In genomic region chr2:132922076-132922873, GRCm38 (mm10) we compare ENCODE assay signal across 24 mouse cellular contexts. TPM values are rescaled to one million over a fixed set of nuclear protein-coding genes. Genes with fewer than 3 reads are reported as not detected.
A peak's percentile ranks its signal among the peaks of the same experiment; 100 is the strongest.
DNase-seq lines count a peak whose midpoint lies in the region; ATAC-seq and TF ChIP-seq lines count a peak whose summit lies in the region.
"Had no signal": no experiment of that assay in that cellular context is flagged by ENCODE, and none has a peak within 500 bp of the region (broad histone marks: within the 10 kb centered on the region; RNA-seq: fewer than 3 reads in every experiment).

No protein-coding gene starts in this region.

- H3K4me2 ChIP-seq in intestine, embryonic 14.5 days (ENCODE audit: low read length), result no peak overlapping the region
- H3K4me2 ChIP-seq in intestine, postnatal 0 days (replicated peaks; ENCODE audit: low read depth), result no peak overlapping the region; the same call in 1 of the 2 replicates
- H3K4me2 ChIP-seq in stomach, embryonic 14.5 days (replicated peaks; ENCODE audit: low read depth, low read length), result no peak overlapping the region
- no peak overlapping the region for H3K4me2 ChIP-seq in midbrain, embryonic 13.5 days (replicated peaks)
- H3K4me2 ChIP-seq: embryonic facial prominence, embryonic 12.5 days; heart, embryonic 15.5 days; limb, embryonic 15.5 days; neural tube, embryonic 13.5 days had no signal

- no peak overlapping the region for H3K9ac ChIP-seq in intestine, embryonic 14.5 days (ENCODE audit: low read length)
- H3K9ac ChIP-seq in intestine, postnatal 0 days (ENCODE audit: low read depth, low read length), result no peak overlapping the region
- H3K9ac ChIP-seq in stomach, embryonic 14.5 days (replicated peaks; ENCODE audit: low read depth, low read length), result no peak overlapping the region
- H3K9ac ChIP-seq in midbrain, embryonic 13.5 days (replicated peaks), result no peak overlapping the region
- H3K9ac ChIP-seq: embryonic facial prominence, embryonic 12.5 days; heart, embryonic 15.5 days; limb, embryonic 15.5 days; liver, postnatal 0 days; neural tube, embryonic 13.5 days had no signal

- ATAC-seq in intestine, embryonic 14.5 days (replicated peaks; ENCODE audit: low FRiP score, low TSS enrichment, low read depth), result peak; percentile 84
- ATAC-seq in intestine, postnatal 0 days, result peak; percentile 81
- ATAC-seq in stomach, embryonic 14.5 days (ENCODE audit: insufficient number of reproducible peaks, insufficient read depth, low FRiP score, low read depth), result peak; percentile 82
- no peak for ATAC-seq in midbrain, embryonic 13.5 days
- ATAC-seq: forebrain, embryonic 14.5 days; hindbrain, embryonic 16.5 days had no signal

- WGBS in intestine, embryonic 14.5 days, result 66% methylated on average over 9 of the region's 9 CpGs
- WGBS in intestine, postnatal 0 days, result 33% methylated on average over 9 of the region's 9 CpGs
- WGBS in stomach, embryonic 14.5 days, result 61% methylated on average over 9 of the region's 9 CpGs
- 73% methylated on average over 9 of the region's 9 CpGs for WGBS in midbrain, embryonic 13.5 days

- intact Hi-C loops in left cerebral cortex, postnatal 25 days (cut with DNase I), result no loop called here

- H3K27me3 ChIP-seq in intestine, embryonic 14.5 days (replicated peaks; ENCODE audit: control insufficient read depth, insufficient read depth, low read length), result no peaks in the 10 kb centered on the region
- H3K27me3 ChIP-seq in intestine, postnatal 0 days (replicated peaks; ENCODE audit: control insufficient read depth, insufficient read depth, low read length), result no peaks in the 10 kb centered on the region
- H3K27me3 ChIP-seq in stomach, embryonic 14.5 days (ENCODE audit: control insufficient read depth, insufficient read depth, low read length), result no peaks in the 10 kb centered on the region
- no peaks in the 10 kb centered on the region for H3K27me3 ChIP-seq in midbrain, embryonic 13.5 days
- H3K27me3 ChIP-seq: embryonic facial prominence, embryonic 12.5 days; heart, embryonic 15.5 days; limb, embryonic 15.5 days; neural tube, embryonic 13.5 days had no signal

- H3K9me3 ChIP-seq in intestine, embryonic 14.5 days (ENCODE audit: control insufficient read depth, low read length), result no peaks in the 10 kb centered on the region
- H3K9me3 ChIP-seq in intestine, postnatal 0 days (ENCODE audit: control insufficient read depth), result no peaks in the 10 kb centered on the region
- no peaks in the 10 kb centered on the region for H3K9me3 ChIP-seq in stomach, embryonic 14.5 days (ENCODE audit: control insufficient read depth, low read depth, low read length)
- H3K9me3 ChIP-seq in midbrain, embryonic 13.5 days, result no peaks in the 10 kb centered on the region
- H3K9me3 ChIP-seq: embryonic facial prominence, embryonic 12.5 days; heart, embryonic 15.5 days; limb, embryonic 15.5 days; neural tube, embryonic 13.5 days had no signal

- H3K4me1 ChIP-seq in intestine, embryonic 14.5 days (replicated peaks; ENCODE audit: control insufficient read depth, insufficient read depth, low read length), result no peaks in the 10 kb centered on the region
- H3K4me1 ChIP-seq in intestine, postnatal 0 days (replicated peaks; ENCODE audit: control insufficient read depth, insufficient read depth, low read length), result peaks cover 9% of the 10 kb centered on the region
- H3K4me1 ChIP-seq in stomach, embryonic 14.5 days (ENCODE audit: control insufficient read depth, insufficient read depth, low read length), result no peaks in the 10 kb centered on the region
- no peaks in the 10 kb centered on the region for H3K4me1 ChIP-seq in midbrain, embryonic 13.5 days (replicated peaks)
- H3K4me1 ChIP-seq: embryonic facial prominence, embryonic 12.5 days; heart, embryonic 15.5 days; limb, embryonic 15.5 days; neural tube, embryonic 13.5 days had no signal

- TF ChIP-seq CTCF in intestine, postnatal 0 days (IDR thresholded peaks at IDR 0.05; ENCODE audit: low read depth), result no peak

- DNase-seq in lung, adult 18-20 months, result peak; percentile 6 to 41
- no peak for DNase-seq in lung, postnatal 10 days
- peak; percentile 81 for DNase-seq in intestine, embryonic 14.5 days (ENCODE audit: low spot score)
- no peak for DNase-seq in left cerebral cortex, postnatal 25 days (ENCODE audit: low spot score in 2 of 2)
- no peak for DNase-seq in spleen, adult 12 weeks (ENCODE audit: low spot score)
- DNase-seq: adrenal gland, adult 8-10 months; gastrocnemius, postnatal 36 days; liver, postnatal 0 days; midbrain, embryonic 14.5 days; thymus, postnatal 25 days had no signal

- H3K27ac ChIP-seq in intestine, embryonic 14.5 days (ENCODE audit: low read depth), result peak overlapping the region; percentile 81
- H3K27ac ChIP-seq in intestine, postnatal 0 days (ENCODE audit: low read depth, low read length), result peak overlapping the region; percentile 75
- peak overlapping the region; percentile 78 for H3K27ac ChIP-seq in stomach, embryonic 14.5 days (ENCODE audit: low read length)
- no peak overlapping the region for H3K27ac ChIP-seq in midbrain, embryonic 13.5 days
- H3K27ac ChIP-seq: embryonic facial prominence, embryonic 12.5 days; heart, embryonic 15.5 days; limb, embryonic 15.5 days; neural tube, embryonic 13.5 days had no signal

- no peak overlapping the region for H3K4me3 ChIP-seq in intestine, embryonic 14.5 days (ENCODE audit: low read depth, low read length)
- no peak overlapping the region for H3K4me3 ChIP-seq in intestine, postnatal 0 days (ENCODE audit: low read depth, low read length)
- H3K4me3 ChIP-seq in stomach, embryonic 14.5 days (ENCODE audit: low read depth, low read length), result no peak overlapping the region
- H3K4me3 ChIP-seq in midbrain, embryonic 13.5 days (replicated peaks), result no peak overlapping the region
- H3K4me3 ChIP-seq: embryonic facial prominence, embryonic 12.5 days; erythroblast, embryonic 14.5 days; heart, embryonic 15.5 days; limb, embryonic 15.5 days; neural tube, embryonic 13.5 days had no signal

- no peaks in the 10 kb centered on the region for H3K36me3 ChIP-seq in intestine, embryonic 14.5 days (ENCODE audit: control insufficient read depth, insufficient read depth, low read length)
- H3K36me3 ChIP-seq in intestine, postnatal 0 days (ENCODE audit: control insufficient read depth, insufficient read depth), result peaks cover 14% of the 10 kb centered on the region
- no peaks in the 10 kb centered on the region for H3K36me3 ChIP-seq in stomach, embryonic 14.5 days (ENCODE audit: control insufficient read depth, insufficient read depth, low read length)
- H3K36me3 ChIP-seq in midbrain, embryonic 13.5 days, result no peaks in the 10 kb centered on the region
- H3K36me3 ChIP-seq: embryonic facial prominence, embryonic 12.5 days; heart, embryonic 15.5 days; limb, embryonic 15.5 days; neural tube, embryonic 13.5 days had no signal

RNA-seq across cellular contexts. Expression of gene Fermt1, which starts 23.4 kb away (rescaled TPM):
- polyA plus RNA-seq in intestine, embryonic 14.5 days (2014; fragmentation: Nextera tagmentation; extraction: Ambion mirVana), result 54.9 and 57.6 TPM in 2 replicates
- 69.7 and 77.5 TPM in 2 replicates for polyA plus RNA-seq in intestine, postnatal 0 days (2015; fragmentation: Nextera tagmentation; extraction: Ambion mirVana)
- 55.8 and 62.7 TPM in 2 replicates for polyA plus RNA-seq in stomach, embryonic 14.5 days (2014; fragmentation: Nextera tagmentation; extraction: Ambion mirVana)
- not detected in 2 replicates for polyA plus RNA-seq in midbrain, embryonic 13.5 days (2015; fragmentation: Nextera tagmentation; extraction: Ambion mirVana)
- total RNA-seq in left cerebral cortex, postnatal 25 days (2021), result 1 to 10 TPM in 1 of 2 experiments, under 1 TPM in 1; 0.11 to 2.3 TPM
- total RNA-seq: adrenal gland, adult 8-10 months; gastrocnemius, postnatal 36 days; heart, adult 8-10 months; hematopoietic stem cell, adult 5-6 weeks; megakaryocyte, adult 5-6 weeks had no signal
- polyA plus RNA-seq: forebrain, embryonic 14.5 days; midbrain, embryonic 14.5 days; neural tube, embryonic 13.5 days; testis, adult 2 months had no signal

RNA-seq across cellular contexts. Expression of gene Lrrn4, which starts 41.6 kb away (rescaled TPM):
- 13.1 and 13.2 TPM in 2 replicates for polyA plus RNA-seq in intestine, embryonic 14.5 days (2014; fragmentation: Nextera tagmentation; extraction: Ambion mirVana)
- polyA plus RNA-seq in intestine, postnatal 0 days (2015; fragmentation: Nextera tagmentation; extraction: Ambion mirVana), result 9.5 and 9.8 TPM in 2 replicates
- 9.3 and 11.3 TPM in 2 replicates for polyA plus RNA-seq in stomach, embryonic 14.5 days (2014; fragmentation: Nextera tagmentation; extraction: Ambion mirVana)
- polyA plus RNA-seq in midbrain, embryonic 13.5 days (2015; fragmentation: Nextera tagmentation; extraction: Ambion mirVana), result 0.05 TPM in 1 of 2 replicates, not detected in the other
- total RNA-seq in left cerebral cortex, postnatal 25 days (2021), result under 1 TPM; 0.21 to 0.25 TPM
- polyA plus RNA-seq: erythroblast, embryonic 14.5 days; forebrain, embryonic 14.5 days had no signal

Comparison
In these comparisons a context has a peak if more than half of its experiments do, and no peak if none do; other contexts are left out.
1. DNase-seq: peak in lung, adult 18-20 months (2 of 2) and intestine, embryonic 14.5 days (single experiment); none in lung, postnatal 10 days (single experiment), left cerebral cortex, postnatal 25 days (0 of 2) and spleen, adult 12 weeks (single experiment).
2. RNA of gene Fermt1, which starts 23.4 kb away (polyA plus RNA-seq): 69.7 to 77.5 TPM in intestine, postnatal 0 days, 54.9 to 57.6 TPM in intestine, embryonic 14.5 days and 55.8 to 62.7 TPM in stomach, embryonic 14.5 days; not detected in midbrain, embryonic 13.5 days; every median in the first group is over 10 times any median in the second.